Mouse (Mus musculus) inflammation-experienced regulatory T-cells, adult 16 weeks (primary cell): Measurements from ENCODE around the gene Rad51b. TPM values are rescaled to one million over a fixed set of nuclear protein-coding genes. Genes with fewer than 3 reads are reported as not detected.

Experiments
- polyA plus RNA-seq: library from polyadenylated mRNA; unstranded; fragments of 100-300 nt; shearing (Covaris generic); gene quantifications from one replicate; pipeline ENCODE4 v1.2.1, GENCODE M21; 2017

Gene Rad51b
- polyA plus RNA-seq: 4.8 TPM

GRCm38 (mm10) chr12:79297121-79297576, at the start of gene Rad51b:
Rad51b (plus strand) TSS chr12:79297282.

DNA sequence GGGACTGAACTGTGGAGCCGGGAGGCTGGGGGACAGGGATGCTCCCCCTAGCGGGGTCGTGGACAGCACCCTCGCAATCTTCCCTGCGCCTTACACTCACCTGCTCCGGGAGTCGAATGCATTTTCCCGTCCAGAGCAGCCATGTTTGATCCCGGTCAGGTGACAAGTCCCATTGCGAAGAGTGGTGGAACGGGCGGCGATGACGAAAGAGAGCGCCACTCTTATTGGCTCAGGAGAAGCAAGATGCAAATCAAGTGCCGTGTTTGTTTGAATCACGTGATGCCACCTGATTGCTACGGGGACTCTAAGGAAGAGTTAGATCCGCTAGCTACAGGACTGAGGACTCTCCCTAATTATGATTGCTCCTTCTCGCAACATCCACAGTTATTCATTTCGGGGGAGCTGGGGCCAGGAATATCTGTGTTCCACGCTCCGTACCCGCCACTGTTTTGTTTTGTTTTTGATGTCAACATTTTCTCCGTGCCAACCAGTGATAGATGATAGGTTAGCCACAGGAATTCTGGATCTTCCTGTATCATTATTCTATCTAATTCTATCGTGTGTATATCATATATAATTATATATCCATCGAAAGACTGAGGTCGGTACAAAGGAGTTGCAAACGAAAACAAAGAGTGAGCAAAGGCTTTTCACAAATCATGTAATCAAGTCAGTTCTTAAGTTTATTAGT, 811 bp upstream of the Rad51b start, which contains the start of gene Zfyve26:
Zfyve26 (minus strand) TSS at position 179 of the 691 bp plus-strand sequence.

Other genes with a start within 250 kb of the Rad51b start
- 28.4 TPM for gene Pigh, start 207.6 kb upstream of the Rad51b start, polyA plus RNA-seq
- gene Arg2, start 166.5 kb upstream of the Rad51b start, polyA plus RNA-seq: not detected
- 146 TPM for gene Vti1b, start 124.6 kb upstream of the Rad51b start, polyA plus RNA-seq
- 28.5 TPM for gene Rdh11, start 105.0 kb upstream of the Rad51b start, polyA plus RNA-seq
- gene Rdh12, start 88.4 kb upstream of the Rad51b start, polyA plus RNA-seq: 16.9 TPM
- gene Zfyve26, start 978 bp upstream of the Rad51b start, polyA plus RNA-seq: 26.7 TPM